Mouse (Mus musculus) common myeloid progenitor, adult 5-6 weeks (primary cell): ENCODE measurements around the gene Gm21095. TPM values are rescaled to one million over a fixed set of nuclear protein-coding genes. Genes with fewer than 3 reads are reported as not detected.
"Not testable (repeated sequence)": the region's sequence is repeated elsewhere in the genome, so short reads cannot be mapped to it uniquely, and the experiment has no call there.

Experiments used
- ATAC-seq: replicated peaks from 2 replicates; pipeline ENCODE4 v1.8.0; 2016; ENCODE audit warnings: low read depth, mild to moderate bottlenecking, moderate TSS enrichment, inconsistent platforms; ENCODE audit not compliant: poor library complexity, severe bottlenecking
- total RNA-seq: library from RNA; stranded (forward); fragments of 200-1000, 187-1606 nt; gene quantifications from 2 replicates; pipeline ENCODE4 v1.2.3, GENCODE M21; 2017

Gm21095 gene
- total RNA-seq, result not detected in 2 replicates

- ATAC-seq, result not testable (repeated sequence)
Observed at GRCm38 (mm10) chrY:84096979-84097378, at the start of gene Gm21095. Gm21095 (plus strand) TSS chrY:84097279.
